Mouse (Mus musculus): ENCODE measurements around the gene Prrg2. TPM values are rescaled to one million over a fixed set of nuclear protein-coding genes. Genes with fewer than 3 reads are reported as not detected.

Prrg2 gene
- polyA plus RNA-seq, 1 experiment: 40.5 TPM

DNA sequence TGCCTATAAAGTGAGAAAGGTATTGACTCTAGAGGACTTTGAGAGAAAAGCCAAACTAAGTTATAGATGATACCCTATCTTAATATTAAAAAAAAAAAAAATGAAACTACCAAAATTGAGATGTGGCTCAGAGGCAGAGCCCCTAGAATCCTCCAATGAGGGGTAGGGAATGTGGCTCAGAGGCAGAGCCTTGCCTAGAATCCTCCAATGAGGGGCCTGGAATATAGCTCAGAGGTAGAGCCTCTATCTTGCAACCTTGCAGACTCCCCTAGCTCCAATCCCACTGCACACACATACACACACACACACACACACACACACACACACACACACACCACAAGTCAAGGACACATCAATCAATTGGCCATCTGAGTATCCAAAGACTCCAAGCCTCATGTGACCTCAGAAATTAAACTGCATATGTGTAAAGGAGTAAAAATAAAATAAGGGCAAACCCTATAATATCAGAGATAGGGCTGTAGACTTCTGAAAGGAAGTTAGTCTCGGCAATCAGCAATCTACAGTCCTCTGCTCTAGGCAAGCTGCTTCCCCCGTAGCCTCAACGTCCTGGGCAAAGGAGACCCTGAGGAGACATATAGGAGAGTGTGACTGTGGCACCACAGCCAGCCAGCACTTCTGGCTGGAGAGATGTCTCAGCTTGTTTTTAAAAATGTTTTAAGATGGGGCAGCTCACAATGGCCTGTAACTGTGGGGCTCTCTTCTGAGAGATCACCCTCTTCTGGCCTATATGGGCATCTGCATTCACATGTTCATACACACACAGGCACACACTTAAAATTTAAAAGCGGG is 4.9 kb upstream of the Prrg2 start:
- Histone ChIP-seq H3K27ac (ENCODE audit: control insufficient read depth, insufficient read depth, low read length) (no peak overlapping the region), H3K36me3 (ENCODE audit: control insufficient read depth, insufficient read depth, low read length) (no peaks in the 10 kb centered on the region), H3K4me3 (ENCODE audit: control insufficient read depth, insufficient read depth, low read length) (no peak overlapping the region), H3K4me1 (replicated peaks; ENCODE audit: control insufficient read depth, insufficient read depth, low read length) (peaks cover 9% of the 10 kb centered on the region; the same call in 1 of the 2 replicates), H3K27me3 (ENCODE audit: control insufficient read depth, insufficient read depth, low read length) (no peaks in the 10 kb centered on the region)
- no peak for TF ChIP-seq POLR2A (IDR thresholded peaks at IDR 0.05; ENCODE audit: control insufficient read depth, extremely low read depth, insufficient read depth, low read length, poor library complexity)
- TF ChIP-seq CTCF (IDR thresholded peaks at IDR 0.05; ENCODE audit: borderline replicate concordance, control insufficient read depth, extremely low read depth, insufficient read depth, low read length, poor library complexity): no peak
- 90% methylated on average over 4 of the region's 4 CpGs for WGBS
- no peak for DNase-seq

DNA sequence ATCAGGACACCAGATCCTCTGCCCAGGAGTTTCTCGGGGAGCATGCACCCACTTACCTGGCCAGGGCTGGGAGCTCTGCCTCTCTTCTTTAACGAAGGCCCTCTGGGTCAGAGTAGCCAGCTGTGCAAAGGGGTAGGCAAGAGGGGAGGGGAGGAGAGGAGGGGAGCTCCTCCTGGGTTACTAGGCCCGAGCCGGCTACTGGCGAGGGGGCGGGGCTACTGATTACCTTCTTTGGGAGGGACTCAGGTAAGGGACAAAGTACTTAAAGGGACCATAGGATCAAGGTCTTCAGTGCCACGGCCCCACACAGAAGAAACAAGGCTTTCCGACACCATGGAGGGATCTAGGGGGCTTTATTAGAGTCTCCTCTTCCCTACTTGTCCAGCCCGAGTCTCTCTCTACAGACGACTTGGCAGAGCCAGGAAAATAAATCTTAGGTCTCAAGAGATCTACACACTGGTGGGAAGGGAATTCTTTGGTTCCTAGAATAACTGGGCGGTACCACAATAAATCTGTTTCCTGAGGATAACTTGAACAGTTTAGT is 873 bp downstream of the Prrg2 start:
- TF ChIP-seq POLR2A (IDR thresholded peaks at IDR 0.05; ENCODE audit: control insufficient read depth, extremely low read depth, insufficient read depth, low read length, poor library complexity) (no peak), CTCF (IDR thresholded peaks at IDR 0.05; ENCODE audit: borderline replicate concordance, control insufficient read depth, extremely low read depth, insufficient read depth, low read length, poor library complexity) (no peak)
- Histone ChIP-seq H3K27me3 (ENCODE audit: control insufficient read depth, insufficient read depth, low read length) (no peaks in the 10 kb centered on the region), H3K4me3 (ENCODE audit: control insufficient read depth, insufficient read depth, low read length) (no peak overlapping the region), H3K36me3 (ENCODE audit: control insufficient read depth, insufficient read depth, low read length) (no peaks in the 10 kb centered on the region), H3K27ac (ENCODE audit: control insufficient read depth, insufficient read depth, low read length) (no peak overlapping the region), H3K4me1 (replicated peaks; ENCODE audit: control insufficient read depth, insufficient read depth, low read length) (peaks cover 7% of the 10 kb centered on the region)
- 64% methylated on average over 11 of the region's 11 CpGs for WGBS
- DNase-seq: peak; percentile 22

DNA sequence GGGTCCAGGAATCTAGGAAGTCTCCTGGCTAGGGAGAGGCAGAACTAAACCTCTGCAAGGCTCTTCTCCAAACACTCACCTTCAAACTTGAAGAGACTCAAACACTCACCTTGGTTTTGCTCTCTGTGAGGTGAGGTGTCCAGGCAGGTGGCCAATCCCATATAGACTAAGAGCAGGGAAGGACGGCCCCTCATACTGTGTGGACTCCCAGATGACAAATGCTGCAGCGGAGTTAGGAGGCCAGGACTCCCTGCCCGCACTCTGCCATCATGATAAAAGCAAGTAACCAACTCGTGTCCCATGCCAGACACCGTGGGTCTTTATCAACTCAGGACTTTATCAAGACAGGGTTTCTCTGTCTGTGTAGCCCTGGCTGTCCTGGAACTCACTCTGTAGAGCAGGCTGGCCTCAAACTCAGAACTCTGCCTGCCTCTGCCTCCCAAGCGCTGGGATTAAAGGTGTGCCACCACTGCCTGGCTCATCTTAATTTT is 1.8 kb downstream of the Prrg2 start:
- DNase-seq: no peak
- no peak overlapping the region for H3K27ac ChIP-seq (ENCODE audit: control insufficient read depth, insufficient read depth, low read length)
- WGBS: 98% methylated on average over 6 of the region's 6 CpGs
- H3K4me3 ChIP-seq (ENCODE audit: control insufficient read depth, insufficient read depth, low read length): no peak overlapping the region
- H3K27me3 ChIP-seq (ENCODE audit: control insufficient read depth, insufficient read depth, low read length): no peaks in the 10 kb centered on the region
- H3K4me1 ChIP-seq (replicated peaks; ENCODE audit: control insufficient read depth, insufficient read depth, low read length): peaks cover 7% of the 10 kb centered on the region
- no peaks in the 10 kb centered on the region for H3K36me3 ChIP-seq (ENCODE audit: control insufficient read depth, insufficient read depth, low read length)
- TF ChIP-seq CTCF (IDR thresholded peaks at IDR 0.05; ENCODE audit: borderline replicate concordance, control insufficient read depth, extremely low read depth, insufficient read depth, low read length, poor library complexity): no peak
- TF ChIP-seq POLR2A (IDR thresholded peaks at IDR 0.05; ENCODE audit: control insufficient read depth, extremely low read depth, insufficient read depth, low read length, poor library complexity): no peak

DNA sequence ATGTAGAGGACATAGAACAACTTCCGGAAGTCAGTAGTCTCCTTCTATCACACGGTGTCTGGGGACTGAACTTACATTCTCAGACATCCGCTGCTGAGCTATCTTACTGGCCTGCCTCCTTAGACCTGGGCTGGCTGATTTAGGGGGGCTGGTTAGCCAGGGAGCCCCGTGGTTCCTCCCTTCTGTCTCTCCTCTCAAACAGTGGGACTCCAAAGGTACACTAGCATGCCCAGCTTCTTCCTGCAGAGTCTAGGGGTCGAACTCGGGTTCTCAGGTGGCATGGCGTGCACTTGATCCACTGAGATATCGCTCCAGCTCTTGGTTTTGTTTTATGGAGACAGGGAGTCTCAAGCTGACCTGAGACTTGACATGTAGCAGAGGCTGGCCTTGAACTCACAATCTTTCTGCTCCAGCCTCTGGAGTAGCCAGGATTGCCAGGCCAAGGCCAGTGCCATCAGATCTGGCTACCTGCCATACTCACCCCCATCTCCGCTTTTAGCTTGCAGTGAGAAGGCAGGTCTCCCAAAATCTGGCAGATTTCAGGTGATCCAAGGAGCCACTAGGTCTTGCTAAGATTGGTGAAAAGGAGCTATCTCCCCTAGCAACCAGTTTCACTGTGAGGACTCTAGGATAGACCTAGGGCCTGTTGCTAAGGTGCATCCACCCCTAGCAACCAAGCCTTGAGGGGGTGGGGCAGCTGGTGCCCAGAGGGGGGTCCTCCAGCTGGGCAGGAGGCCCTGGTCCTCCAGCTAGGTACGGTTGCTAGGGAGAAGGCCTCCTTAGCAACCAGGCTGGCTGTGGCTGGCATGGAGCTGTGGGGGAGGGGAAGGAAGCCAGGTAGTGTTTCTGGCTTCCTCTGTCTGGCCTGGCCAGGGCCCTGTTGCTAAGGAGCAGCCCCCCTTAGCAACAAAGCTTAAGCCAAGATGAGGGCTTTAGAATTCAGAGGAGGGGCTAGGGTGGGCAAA is 3.6 kb downstream of the Prrg2 start:
- no peak for TF ChIP-seq POLR2A (IDR thresholded peaks at IDR 0.05; ENCODE audit: control insufficient read depth, extremely low read depth, insufficient read depth, low read length, poor library complexity)
- no peak for TF ChIP-seq CTCF (IDR thresholded peaks at IDR 0.05; ENCODE audit: borderline replicate concordance, control insufficient read depth, extremely low read depth, insufficient read depth, low read length, poor library complexity)
- H3K4me1 ChIP-seq (replicated peaks; ENCODE audit: control insufficient read depth, insufficient read depth, low read length): peaks cover 11% of the 10 kb centered on the region
- no peak for DNase-seq
- no peak overlapping the region for H3K4me3 ChIP-seq (ENCODE audit: control insufficient read depth, insufficient read depth, low read length)
- no peak overlapping the region for H3K27ac ChIP-seq (ENCODE audit: control insufficient read depth, insufficient read depth, low read length)
- no peaks in the 10 kb centered on the region for H3K36me3 ChIP-seq (ENCODE audit: control insufficient read depth, insufficient read depth, low read length)
- H3K27me3 ChIP-seq (ENCODE audit: control insufficient read depth, insufficient read depth, low read length): no peaks in the 10 kb centered on the region
- 96% methylated on average over 10 of the region's 10 CpGs for WGBS

DNA sequence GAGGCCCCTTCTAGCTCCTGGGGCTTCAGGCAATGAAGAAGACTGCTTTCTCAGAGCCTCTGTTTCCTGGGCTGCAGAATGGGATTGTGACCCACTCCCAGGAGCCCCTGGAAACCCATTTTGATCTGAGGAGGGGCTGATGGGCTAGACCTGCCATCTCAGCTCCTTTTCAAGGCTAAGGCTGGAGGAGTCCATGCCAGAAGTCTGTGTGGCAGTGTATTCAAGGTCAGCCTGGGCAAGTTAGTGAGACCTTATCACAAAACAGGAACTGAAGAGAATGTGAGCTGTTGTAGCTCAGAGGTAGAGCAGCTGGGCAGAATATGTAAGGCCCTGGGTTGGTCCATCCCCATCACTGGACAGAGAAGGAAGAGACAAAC is 5.5 kb downstream of the Prrg2 start:
- H3K36me3 ChIP-seq (ENCODE audit: control insufficient read depth, insufficient read depth, low read length): no peaks in the 10 kb centered on the region
- H3K27me3 ChIP-seq (ENCODE audit: control insufficient read depth, insufficient read depth, low read length): no peaks in the 10 kb centered on the region
- peaks cover 19% of the 10 kb centered on the region for H3K4me1 ChIP-seq (replicated peaks; ENCODE audit: control insufficient read depth, insufficient read depth, low read length)
- no peak overlapping the region for H3K27ac ChIP-seq (ENCODE audit: control insufficient read depth, insufficient read depth, low read length)
- no peak for DNase-seq
- TF ChIP-seq POLR2A (IDR thresholded peaks at IDR 0.05; ENCODE audit: control insufficient read depth, extremely low read depth, insufficient read depth, low read length, poor library complexity) (no peak), CTCF (IDR thresholded peaks at IDR 0.05; ENCODE audit: borderline replicate concordance, control insufficient read depth, extremely low read depth, insufficient read depth, low read length, poor library complexity) (no peak)
- no peak overlapping the region for H3K4me3 ChIP-seq (ENCODE audit: control insufficient read depth, insufficient read depth, low read length)

DNA sequence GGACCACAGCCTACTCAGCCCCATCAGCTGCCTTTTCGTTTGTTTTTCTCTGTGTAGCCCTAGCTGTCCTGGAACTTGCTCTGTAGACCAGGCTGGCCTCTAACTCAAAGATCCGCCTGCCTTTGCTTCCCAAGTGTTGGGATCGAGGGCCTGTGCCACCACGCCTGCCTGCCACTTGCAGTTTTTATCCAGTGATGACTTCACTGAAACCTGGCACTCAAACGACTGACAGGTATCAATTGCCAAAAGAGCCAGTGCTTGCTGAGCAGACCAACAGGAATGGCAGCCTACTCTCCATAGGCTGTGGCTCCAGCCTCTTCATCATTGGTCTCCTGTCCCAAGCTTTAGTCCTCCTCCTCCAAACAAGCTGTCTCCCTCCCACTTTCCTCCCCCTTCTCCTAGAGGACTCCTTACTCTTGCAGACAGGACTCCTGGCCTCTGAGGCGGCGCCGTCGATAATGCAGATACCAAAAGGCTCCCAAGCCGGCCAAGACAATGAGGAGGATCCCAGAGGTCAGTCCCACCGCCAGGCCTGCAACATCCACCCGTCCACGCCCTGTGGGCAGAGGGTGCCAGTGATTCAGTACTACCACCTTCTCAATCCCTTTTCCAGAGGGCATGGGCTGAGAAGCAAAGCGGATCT is 6.0 kb downstream of the Prrg2 start:
- Histone ChIP-seq H3K27ac (ENCODE audit: control insufficient read depth, insufficient read depth, low read length) (no peak overlapping the region), H3K36me3 (ENCODE audit: control insufficient read depth, insufficient read depth, low read length) (no peaks in the 10 kb centered on the region), H3K27me3 (ENCODE audit: control insufficient read depth, insufficient read depth, low read length) (no peaks in the 10 kb centered on the region), H3K4me1 (replicated peaks; ENCODE audit: control insufficient read depth, insufficient read depth, low read length) (peaks cover 21% of the 10 kb centered on the region), H3K4me3 (ENCODE audit: control insufficient read depth, insufficient read depth, low read length) (no peak overlapping the region)
- DNase-seq: no peak
- no peak for TF ChIP-seq POLR2A (IDR thresholded peaks at IDR 0.05; ENCODE audit: control insufficient read depth, extremely low read depth, insufficient read depth, low read length, poor library complexity)
- no peak for TF ChIP-seq CTCF (IDR thresholded peaks at IDR 0.05; ENCODE audit: borderline replicate concordance, control insufficient read depth, extremely low read depth, insufficient read depth, low read length, poor library complexity)
- 92% methylated on average over 14 of the region's 14 CpGs for WGBS

Measured in thymus, adult 2 months (tissue).